Mouse (Mus musculus): ENCODE data around the gene Mxd4. TPM values are rescaled to one million over a fixed set of nuclear protein-coding genes. Genes with fewer than 3 reads are reported as not detected.

The Mxd4 gene
- total RNA-seq, 2 experiments from 2014 or later: 127 to 129 TPM

- no peak for DNase-seq
- intact Hi-C loops (cut with DNase I): no loop called here
Measured at GRCm38 (mm10) chr5:34175403-34175694, 12.2 kb downstream of the Mxd4 start.

- intact Hi-C loops (cut with DNase I): no loop called here
- DNase-seq: no peak
Measured at GRCm38 (mm10) chr5:34174550-34175402, 12.7 kb downstream of the Mxd4 start.

GRCm38 (mm10) chr5:34174021-34174420, 13.5 kb downstream of the Mxd4 start:
- intact Hi-C loops (cut with DNase I): no loop called here

GRCm38 (mm10) chr5:34170726-34171125, 16.8 kb downstream of the Mxd4 start:
- DNase-seq: peak in 1 of 2 experiments; percentile 20
- intact Hi-C loops (cut with DNase I): loop anchor here (2.0 kb wide), 1 partner anchor 16 kb away; the partner anchor contains the start of gene Mxd4

More at GRCm38 (mm10) chr5:34174021-34174420, 13.5 kb downstream of the Mxd4 start:
- no peak for DNase-seq

- no peak for DNase-seq
- intact Hi-C loops (cut with DNase I): loop anchor here (2.0 kb wide), 1 partner anchor 17 kb away; the partner anchor contains the start of gene Mxd4
Measured at GRCm38 (mm10) chr5:34169954-34170353, 17.6 kb downstream of the Mxd4 start.

- intact Hi-C loops (cut with DNase I): no loop called here
- peak; percentile 96 for DNase-seq
Measured at GRCm38 (mm10) chr5:34168950-34169891, 18.3 kb downstream of the Mxd4 start, which contains the start of the genes Poln and Haus3. Gene Poln, minus strand, starts transcription at chr5:34169448. Gene Haus3, minus strand, starts transcription at chr5:34169527.

GRCm38 (mm10) chr5:34167857-34168256, 19.7 kb downstream of the Mxd4 start:
- no peak for DNase-seq
- intact Hi-C loops (cut with DNase I): no loop called here

- intact Hi-C loops (cut with DNase I): no loop called here
- DNase-seq: no peak
Measured at GRCm38 (mm10) chr5:34165793-34166192, 21.7 kb downstream of the Mxd4 start.

GRCm38 (mm10) chr5:34148476-34148875, 39.0 kb downstream of the Mxd4 start:
- no peak for DNase-seq
- intact Hi-C loops (cut with DNase I): loop anchor here (5.0 kb wide), 1 partner anchor 44 kb away; no protein-coding TSS in a partner anchor

- no peak for DNase-seq
- intact Hi-C loops (cut with DNase I): loop anchor here (5.0 kb wide), 1 partner anchor 45 kb away; no protein-coding TSS in a partner anchor
Measured at GRCm38 (mm10) chr5:34147554-34147953, 40.0 kb downstream of the Mxd4 start.

GRCm38 (mm10) chr5:34139751-34140150, 47.8 kb downstream of the Mxd4 start:
- intact Hi-C loops (cut with DNase I): loop anchor here (1.0 kb wide), 1 partner anchor 116 kb away; no protein-coding TSS in a partner anchor
- DNase-seq: peak; percentile 46 to 66

- DNase-seq: no peak
- intact Hi-C loops (cut with DNase I): no loop called here
Measured at GRCm38 (mm10) chr5:34132731-34133130, 54.8 kb downstream of the Mxd4 start.

GRCm38 (mm10) chr5:34124131-34124530, 63.4 kb downstream of the Mxd4 start:
- intact Hi-C loops (cut with DNase I): no loop called here
- no peak for DNase-seq

Other genes starting within 250 kb of the Mxd4 start
- gene Gm1673, start 204.3 kb downstream of the Mxd4 start, total RNA-seq (2021): 1 to 10 TPM; 3.7 to 5.2 TPM
- gene Nat8l, start 191.7 kb downstream of the Mxd4 start, total RNA-seq (2021): 1 to 10 TPM in 1 of 2 experiments, under 1 TPM in 1; 0.71 to 1.2 TPM
- 1 to 10 TPM in 1 of 2 experiments, under 1 TPM in 1; 0.98 to 2.0 TPM for gene Poln, start 18.3 kb downstream of the Mxd4 start, total RNA-seq (2021)
- 1 to 10 TPM; 6.0 to 7.1 TPM for gene Haus3, start 18.2 kb downstream of the Mxd4 start, total RNA-seq (2021)
- 1 to 10 TPM in 1 of 2 experiments, under 1 TPM in 1; 0.41 to 1.0 TPM for gene Zfyve28, start 100.7 kb upstream of the Mxd4 start, total RNA-seq (2021)
- not detected for gene Cfap99, start 100.9 kb upstream of the Mxd4 start, total RNA-seq (2021)
- 10 to 100 TPM; 38.0 to 38.2 TPM for gene Rnf4, start 148.6 kb upstream of the Mxd4 start, total RNA-seq (2021)
- gene Fam193a, start 182.2 kb upstream of the Mxd4 start, total RNA-seq (2021): 10 to 100 TPM; 32.6 to 36.6 TPM